Comparison of ENCODE assay signal across 28 mouse cellular contexts in genomic region chr6:142369568-142369967, GRCm38 (mm10). TPM values are rescaled to one million over a fixed set of nuclear protein-coding genes. Genes with fewer than 3 reads are reported as not detected.
DNase-seq lines count a peak whose midpoint lies in the region; ATAC-seq and TF ChIP-seq lines count a peak whose summit lies in the region.
"Had no signal": no experiment of that assay in that cellular context is flagged by ENCODE, and none has a peak within 500 bp of the region (broad histone marks: within the 10 kb centered on the region; RNA-seq: fewer than 3 reads in every experiment).

No protein-coding gene starts in this region.

- H3K27me3 ChIP-seq in Patski = no peaks in the 10 kb centered on the region
- H3K27me3 ChIP-seq: CH12.LX; embryonic facial prominence, embryonic 13.5 days; embryonic facial prominence, embryonic 15.5 days; forebrain, embryonic 12.5 days had no signal

- TF ChIP-seq CTCF in Patski (IDR thresholded peaks at IDR 0.05) = no peak

- POLR2A ChIA-PET in Patski (lab: Charles Lee) = interaction anchor here (0.7 kb wide), 1 partner anchor 207 kb away, joined by 3 read pairs; no protein-coding TSS in a partner anchor

- intact Hi-C loops in heart, postnatal 14 days (cut with DNase I) = no loop called here

- in situ Hi-C loops in Patski (cut with MboI; ENCODE audit: low pct_unique_long_range_greater_than_20kb) = loop anchor here (5.0 to 25.0 kb wide), 2 partner anchors 148 to 793 kb away; partner anchors contain the start of gene Etnk1

- peak; percentile 9 for ATAC-seq in Patski
- ATAC-seq: CD4-positive, CD25-positive, alpha-beta regulatory T cell, adult 4 months; forebrain, embryonic 14.5 days had no signal

- CTCF ChIA-PET in Patski (lab: Charles Lee) = interaction anchor here (1.1 to 1.7 kb wide), 3 partner anchors 8 to 22 kb away, joined by 3 to 4 read pairs (median 3); no protein-coding TSS in a partner anchor

- peak; percentile 28 to 53 for DNase-seq in lung, adult 18-20 months
- DNase-seq in lung, postnatal 10 days = no peak
- no peak for DNase-seq in Patski (ENCODE audit: low read depth, low spot score)
- DNase-seq in lung, postnatal 14 days = peak; percentile 12
- DNase-seq in lung, postnatal 36 days = peak; percentile 59
- no peak for DNase-seq in layer of hippocampus, adult 11-12 months (ENCODE audit: low spot score)
- DNase-seq in heart, postnatal 14 days = no peak
- DNase-seq: adrenal gland, adult 2 months; adrenal gland, postnatal 10 days; adrenal gland, postnatal 25 days; B cell, adult 2 months; cerebellum, adult 11 months; cerebellum, adult 18-20 months; cerebellum, adult 8-10 months; cerebellum, adult 9-11 months; cerebellum, postnatal 14 days; cerebellum, postnatal 36 days; embryo, embryonic 11 days had no signal

RNA-seq across cellular contexts. Expression of gene Recql, which starts 17.3 kb away (rescaled TPM):
- 16.1 TPM for polyA plus RNA-seq in Patski (2021)
- 1 to 10 TPM; 7.6 to 8.9 TPM for total RNA-seq in heart, postnatal 14 days (2021)

RNA-seq across cellular contexts. Expression of gene Golt1b, which starts 17.5 kb away (rescaled TPM):
- 44.6 TPM for polyA plus RNA-seq in Patski (2021)
- 10 to 100 TPM; 16.7 to 18.7 TPM for total RNA-seq in heart, postnatal 14 days (2021)

RNA-seq across cellular contexts. Expression of gene Pyroxd1, which starts 24.1 kb away (rescaled TPM):
- polyA plus RNA-seq in Patski (2021) = 33.0 TPM
- 1 to 10 TPM; 7.7 to 8.9 TPM for total RNA-seq in heart, postnatal 14 days (2021)

RNA-seq across cellular contexts. Expression of gene Spx, which starts 43.7 kb away (rescaled TPM):
- 0.06 TPM for polyA plus RNA-seq in Patski (2021)
- total RNA-seq in heart, postnatal 14 days (2021) = not detected
- total RNA-seq: common myeloid progenitor, adult 5-6 weeks had no signal
- polyA plus RNA-seq: erythroblast, embryonic 14.5 days; G1E had no signal

RNA-seq across cellular contexts. Expression of gene Slco1a5, which starts 46.8 kb away (rescaled TPM):
- 6.0 TPM for polyA plus RNA-seq in Patski (2021)
- total RNA-seq in heart, postnatal 14 days (2021) = not detected
- total RNA-seq: adrenal gland, adult 2 months; adrenal gland, postnatal 10 days; adrenal gland, postnatal 25 days; adrenal gland, postnatal 4 days; CH12.LX; common myeloid progenitor, adult 5-6 weeks had no signal
- polyA plus RNA-seq: adrenal gland, adult 2 months; CD4-positive, CD25-positive, alpha-beta regulatory T cell, adult 4 months; embryonic facial prominence, embryonic 13.5 days; erythroblast, embryonic 14.5 days; G1E had no signal

Comparison
In these comparisons a context has a peak if more than half of its experiments do, and no peak if none do; other contexts are left out.
1. DNase-seq: peak in lung, adult 18-20 months (2 of 2), lung, postnatal 14 days (single experiment) and lung, postnatal 36 days (single experiment); none in lung, postnatal 10 days (single experiment), Patski (single experiment), layer of hippocampus, adult 11-12 months (single experiment) and heart, postnatal 14 days (0 of 2).